Mouse (Mus musculus): Measurements from ENCODE around the gene Myh7. TPM values are rescaled to one million over a fixed set of nuclear protein-coding genes. Genes with fewer than 3 reads are reported as not detected.

Myh7 gene
- polyA plus RNA-seq, 1 experiment from 2014 or later, result 3,662 TPM

DNA sequence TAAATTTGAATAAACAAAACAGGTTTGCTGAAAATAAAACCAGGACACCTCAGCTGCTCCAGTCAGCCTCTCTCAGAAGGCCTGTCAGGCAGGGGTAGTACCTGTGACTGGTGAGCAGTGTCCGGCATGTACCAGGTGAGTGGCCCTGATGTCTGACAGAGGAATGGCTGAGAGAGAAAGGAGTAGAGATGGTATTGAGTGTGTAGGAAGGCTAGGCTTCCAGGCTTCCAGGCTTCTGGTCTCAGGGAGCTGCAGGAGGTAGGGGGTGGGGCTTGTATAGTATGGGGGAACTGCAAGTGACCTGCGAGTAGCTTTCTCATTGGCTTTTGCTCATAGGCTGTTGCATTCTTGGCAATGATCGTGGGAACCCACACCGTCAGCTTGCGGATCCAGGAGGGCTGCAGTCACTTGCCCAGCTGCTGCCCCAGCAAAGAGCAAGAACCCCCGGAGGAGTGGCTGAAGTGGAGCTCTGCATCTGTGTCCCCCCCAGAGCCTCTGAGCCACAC lies 61.7 kb downstream of the Myh7 start, which contains the start of gene Il25:
Gene Il25 (plus strand): TSS at position 51 of the 506 bp plus-strand sequence.
- no peak for ATAC-seq (ENCODE audit: extremely low read depth, insufficient number of reproducible peaks, low FRiP score, low TSS enrichment)
- peaks cover 23% of the 10 kb centered on the region for H3K27me3 ChIP-seq (replicated peaks)
- H3K27ac ChIP-seq (replicated peaks), result no peak within 1 kb of the TSS
- no peak within 1 kb of the TSS for H3K4me2 ChIP-seq
- H3K9ac ChIP-seq, result no peak within 1 kb of the TSS
- no peaks in the 10 kb centered on the region for H3K9me3 ChIP-seq
- no peak within 1 kb of the TSS for H3K4me3 ChIP-seq
- WGBS, result 26% methylated on average over 6 of the region's 6 CpGs
- peaks cover 30% of the 10 kb centered on the region for H3K4me1 ChIP-seq
- no peaks in the 10 kb centered on the region for H3K36me3 ChIP-seq

DNA sequence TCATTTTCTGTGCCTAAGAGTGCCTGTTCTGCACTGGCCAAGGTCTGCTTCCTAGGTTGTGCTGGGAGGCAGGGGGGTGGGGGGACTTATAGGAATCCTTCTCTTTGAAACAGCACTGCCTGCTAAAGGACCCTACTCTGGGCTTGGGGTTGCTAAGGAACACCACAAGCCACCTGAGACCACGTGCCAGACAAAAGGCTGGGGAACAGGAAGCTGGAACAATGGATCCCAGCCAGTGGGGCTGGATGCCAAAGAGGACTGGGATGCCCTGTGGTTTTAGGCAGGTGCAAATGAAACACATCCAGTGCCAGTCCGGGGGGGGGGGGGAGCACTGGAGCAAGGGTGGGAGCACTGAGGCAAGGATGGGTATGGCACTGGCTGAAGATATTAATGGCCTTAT lies 64.0 kb downstream of the Myh7 start:
- Histone ChIP-seq H3K36me3 (no peaks in the 10 kb centered on the region), H3K4me1 (peaks cover 35% of the 10 kb centered on the region), H3K27me3 (replicated peaks) (peaks cover 45% of the 10 kb centered on the region), H3K27ac (replicated peaks) (no peak overlapping the region), H3K4me3 (no peak overlapping the region), H3K4me2 (no peak overlapping the region), H3K9me3 (no peaks in the 10 kb centered on the region), H3K9ac (no peak overlapping the region)
- 33% methylated on average over 2 of the region's 2 CpGs for WGBS
- ATAC-seq (ENCODE audit: extremely low read depth, insufficient number of reproducible peaks, low FRiP score, low TSS enrichment), result no peak

DNA sequence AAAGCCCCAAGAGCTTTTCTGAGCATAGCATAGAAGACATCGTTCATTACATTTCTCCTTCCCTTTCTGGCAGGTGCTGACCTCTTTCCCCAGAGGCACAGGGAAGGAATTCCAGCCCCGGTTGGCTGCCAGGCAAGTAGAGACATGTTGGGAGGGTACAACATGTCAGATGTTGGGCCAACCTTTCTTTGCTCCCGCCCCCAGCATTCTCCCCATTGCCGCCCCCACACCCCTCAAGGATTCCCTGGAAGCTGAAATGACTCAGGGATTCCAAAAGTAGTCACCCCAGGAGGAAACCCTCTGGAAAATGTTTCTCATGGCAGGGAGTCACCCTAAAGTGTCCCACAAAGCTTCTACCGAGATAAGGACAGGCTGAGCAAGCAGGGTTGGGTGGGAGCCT lies 64.6 kb downstream of the Myh7 start:
- Histone ChIP-seq H3K27me3 (replicated peaks) (peaks cover 46% of the 10 kb centered on the region), H3K9ac (no peak overlapping the region), H3K4me2 (no peak overlapping the region), H3K36me3 (no peaks in the 10 kb centered on the region), H3K4me3 (no peak overlapping the region), H3K4me1 (peaks cover 41% of the 10 kb centered on the region), H3K27ac (replicated peaks) (no peak overlapping the region), H3K9me3 (no peaks in the 10 kb centered on the region)
- WGBS, result 50% methylated on average over 5 of the region's 5 CpGs
- ATAC-seq (ENCODE audit: extremely low read depth, insufficient number of reproducible peaks, low FRiP score, low TSS enrichment), result no peak

DNA sequence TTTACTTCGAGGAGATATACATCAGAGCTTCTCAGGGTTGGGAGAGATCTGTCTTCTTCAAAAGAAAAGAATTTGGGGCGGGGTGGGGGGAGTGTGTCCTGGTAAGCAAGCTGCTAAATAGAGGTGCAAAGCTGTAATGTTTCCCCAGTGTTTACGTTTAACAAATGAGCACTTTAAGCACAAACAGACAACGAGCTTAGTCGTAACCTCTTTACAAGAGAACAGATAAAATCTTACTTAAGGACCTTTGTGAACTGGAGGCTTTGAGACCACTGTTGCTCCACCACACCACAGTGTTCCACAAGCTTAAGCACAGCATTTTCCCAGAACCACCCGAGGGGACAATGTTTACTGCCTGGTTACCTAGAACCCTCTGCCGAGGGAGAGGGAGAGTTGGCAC lies 67.1 kb downstream of the Myh7 start:
- peak overlapping the region; percentile 93 for H3K27ac ChIP-seq (replicated peaks)
- peak overlapping the region; percentile 96 for H3K4me2 ChIP-seq
- H3K9ac ChIP-seq, result peak overlapping the region; percentile 91
- H3K4me3 ChIP-seq, result peak overlapping the region; percentile 66
- WGBS, result 37% methylated on average over 7 of the region's 7 CpGs
- H3K27me3 ChIP-seq (replicated peaks), result peaks cover 42% of the 10 kb centered on the region
- no peak for ATAC-seq (ENCODE audit: extremely low read depth, insufficient number of reproducible peaks, low FRiP score, low TSS enrichment)
- H3K9me3 ChIP-seq, result no peaks in the 10 kb centered on the region
- peaks cover 2% of the 10 kb centered on the region; the same call in 1 of the 2 replicates for H3K36me3 ChIP-seq
- peaks cover 48% of the 10 kb centered on the region for H3K4me1 ChIP-seq

DNA sequence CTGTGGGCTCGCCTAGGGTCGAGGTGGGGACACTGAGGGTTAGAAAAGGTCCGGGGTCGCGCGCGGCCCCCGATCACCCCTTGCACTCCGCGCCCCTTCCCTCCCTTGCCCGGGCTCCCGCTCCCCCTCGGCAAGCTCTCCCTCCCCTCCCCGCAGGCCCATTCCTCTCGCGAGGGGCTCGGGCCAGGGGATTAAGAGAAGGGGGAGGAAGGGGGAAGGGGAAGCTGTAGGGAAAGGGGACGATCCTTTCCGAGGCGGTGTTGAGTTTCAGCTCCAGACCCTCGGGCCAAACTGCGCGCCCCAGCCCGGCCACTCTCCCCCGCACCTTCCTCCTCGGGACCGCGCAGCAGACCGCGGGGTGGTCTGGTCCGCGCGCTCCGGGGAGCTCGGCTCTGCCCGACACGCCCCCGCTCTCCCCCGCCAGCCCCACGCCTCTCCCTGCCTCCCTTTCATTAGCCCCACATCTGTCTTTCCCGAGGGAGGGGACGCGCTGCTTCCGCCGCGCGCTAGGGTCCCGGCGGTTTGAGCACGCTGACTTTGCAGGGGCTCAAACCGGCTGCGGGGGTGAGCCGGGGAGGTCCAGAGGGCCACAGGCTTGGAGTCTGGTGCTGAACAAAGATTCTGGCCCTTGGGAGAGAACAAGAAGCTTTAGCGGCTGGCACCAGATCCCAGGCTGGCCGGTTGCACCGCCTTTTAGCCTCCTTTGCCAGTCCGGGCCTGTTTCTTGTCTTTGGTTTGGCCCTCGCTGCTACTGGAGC lies 67.8 kb downstream of the Myh7 start:
- Histone ChIP-seq H3K36me3 (peaks cover 9% of the 10 kb centered on the region), H3K4me2 (peak overlapping the region; percentile 96), H3K27ac (replicated peaks) (peak overlapping the region; percentile 93), H3K9me3 (no peaks in the 10 kb centered on the region; the same call in 1 of the 2 replicates), H3K4me3 (peak overlapping the region; percentile 66), H3K4me1 (peaks cover 48% of the 10 kb centered on the region), H3K27me3 (replicated peaks) (peaks cover 42% of the 10 kb centered on the region), H3K9ac (peak overlapping the region; percentile 91)
- ATAC-seq (ENCODE audit: extremely low read depth, insufficient number of reproducible peaks, low FRiP score, low TSS enrichment), result peak; percentile 52; the same call in 1 of the 2 replicates
- WGBS, result under 1% methylated on average over 46 of the region's 58 CpGs

DNA sequence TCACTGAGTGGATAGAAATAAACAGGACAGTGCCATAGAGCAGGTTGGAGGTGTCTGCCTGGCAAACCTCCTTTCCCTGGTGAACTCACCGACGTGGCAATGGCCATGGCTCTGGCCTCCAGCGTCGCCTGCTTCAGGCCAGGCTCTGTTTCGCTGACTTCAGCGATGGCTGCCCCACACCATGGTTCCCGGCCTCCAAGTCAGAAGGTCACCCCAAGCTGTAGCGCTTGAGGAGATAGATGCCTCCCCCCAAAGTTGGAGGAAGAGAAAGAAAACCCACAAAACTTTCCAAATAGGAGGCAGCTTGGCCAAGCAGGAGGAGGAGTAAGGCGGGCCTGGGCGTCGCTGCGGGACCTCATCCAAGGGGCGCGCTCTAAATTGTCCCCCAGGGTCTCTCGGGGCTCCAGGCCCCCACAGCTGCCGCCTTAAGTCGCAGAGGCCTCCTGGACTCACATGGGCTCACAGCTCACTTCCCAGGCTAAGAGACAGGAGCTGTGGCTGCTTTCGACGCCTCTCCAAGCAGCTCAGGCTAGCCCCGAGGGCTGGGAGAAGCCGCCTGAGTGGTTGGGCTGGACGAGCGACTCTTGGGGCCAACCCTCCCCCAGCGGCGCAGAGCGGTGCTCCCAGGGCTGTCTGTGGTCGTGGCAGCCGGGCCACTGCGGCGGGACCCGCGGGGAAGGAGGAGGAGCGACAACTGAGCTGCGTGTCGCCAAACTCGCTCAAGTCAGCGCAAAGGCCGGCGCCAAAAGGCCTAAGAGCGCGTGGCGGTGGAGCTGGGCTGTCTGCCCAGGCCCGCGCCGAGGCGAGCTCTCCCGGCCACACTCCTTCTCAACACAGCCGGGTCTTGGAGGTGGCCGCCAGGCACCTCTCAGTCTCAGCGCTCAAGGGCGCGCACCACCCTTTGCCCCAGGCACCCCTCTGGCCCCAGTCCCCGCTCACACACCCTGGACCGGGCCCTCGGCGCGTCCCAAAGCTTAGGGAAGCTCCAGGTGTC lies 68.8 kb downstream of the Myh7 start, which contains the start of gene Efs:
Gene Efs (minus strand): TSS at position 778 of the 994 bp plus-strand sequence.
- H3K27me3 ChIP-seq (replicated peaks), result peaks cover 42% of the 10 kb centered on the region
- peaks cover 19% of the 10 kb centered on the region for H3K36me3 ChIP-seq
- 4% methylated on average over 57 of the region's 57 CpGs for WGBS
- no peaks in the 10 kb centered on the region; the same call in 1 of the 2 replicates for H3K9me3 ChIP-seq
- H3K4me1 ChIP-seq, result peaks cover 48% of the 10 kb centered on the region
- H3K4me3 ChIP-seq, result peak within 1 kb of the TSS; percentile 66
- peak; percentile 39 for ATAC-seq (ENCODE audit: extremely low read depth, insufficient number of reproducible peaks, low FRiP score, low TSS enrichment)
- peak within 1 kb of the TSS; percentile 91 for H3K9ac ChIP-seq
- peak within 1 kb of the TSS; percentile 93 for H3K27ac ChIP-seq (replicated peaks)
- H3K4me2 ChIP-seq, result peak within 1 kb of the TSS; percentile 96

DNA sequence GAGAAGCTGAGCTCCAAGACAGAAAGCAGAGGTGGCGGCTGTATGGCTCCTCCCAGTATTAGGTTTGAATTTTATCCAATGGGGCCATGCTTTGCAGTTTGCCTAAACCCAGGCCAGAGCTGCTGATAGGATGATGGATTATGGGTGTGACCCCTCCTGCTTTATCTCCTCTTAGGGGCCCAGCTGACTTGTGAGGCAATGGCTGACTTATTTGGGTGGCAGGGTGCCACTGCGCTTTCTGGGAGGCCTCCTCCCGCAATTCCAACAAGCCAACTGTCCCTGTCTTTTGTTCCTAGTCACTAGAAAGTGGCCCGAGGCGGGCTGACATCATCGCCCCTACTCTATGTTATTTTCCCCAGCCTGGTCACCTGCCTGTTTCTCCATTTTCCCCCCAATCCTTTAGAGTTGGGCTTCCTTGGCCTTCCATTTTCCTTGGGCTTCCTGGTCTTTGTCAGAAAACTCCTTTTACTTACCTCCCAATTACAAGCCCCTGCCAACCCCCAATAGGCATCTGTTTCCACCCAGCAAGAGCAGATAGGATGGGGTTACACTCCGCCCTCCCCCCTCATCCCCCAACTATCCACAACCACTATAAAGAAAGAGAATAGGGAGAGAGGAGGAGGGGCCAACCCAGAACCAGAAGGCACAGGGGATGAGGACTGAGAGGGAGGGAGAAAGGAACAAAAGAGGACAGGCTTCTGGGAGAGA lies 69.6 kb downstream of the Myh7 start:
- H3K27ac ChIP-seq (replicated peaks), result peak overlapping the region; percentile 93
- WGBS, result 26% methylated on average over 7 of the region's 7 CpGs

More for the DNA sequence above, 69.6 kb downstream of the Myh7 start:
- H3K4me3 ChIP-seq, result peak overlapping the region; percentile 66
- peaks cover 42% of the 10 kb centered on the region for H3K27me3 ChIP-seq (replicated peaks)
- peak; percentile 33; the same call in 1 of the 2 replicates for ATAC-seq (ENCODE audit: extremely low read depth, insufficient number of reproducible peaks, low FRiP score, low TSS enrichment)
- H3K4me2 ChIP-seq, result peak overlapping the region; percentile 96
- H3K36me3 ChIP-seq, result peaks cover 27% of the 10 kb centered on the region
- H3K9ac ChIP-seq, result peak overlapping the region; percentile 91
- H3K9me3 ChIP-seq, result no peaks in the 10 kb centered on the region; the same call in 1 of the 2 replicates
- H3K4me1 ChIP-seq, result peaks cover 44% of the 10 kb centered on the region

MicroRNAs encoded within 50 kb of the gene (microRNA counts, 519-probe panel; counts per million panel counts)
- 7,310 counts per million, percentile 99 among the panel's probes with 10 or more counts for microRNA mmu-miR-208a
- 7,980 counts per million, percentile 100 among the panel's probes with 10 or more counts for microRNA mmu-miR-208b

Small RNA genes within 50 kb of the gene (microRNA-seq; reads per million reads assigned to microRNA genes)
- gene Mir208a (8,839 reads per million, percentile 94 among the genes with 10 or more reads in this experiment), gene Mir208b (54,411 reads per million, percentile 99 among the genes with 10 or more reads in this experiment)

Other genes with a start within 250 kb of the Myh7 start
- 3.4 and 4.0 TPM in 2 replicates for gene Slc7a8, start 212.7 kb downstream of the Myh7 start, polyA plus RNA-seq (2015; fragmentation: Nextera tagmentation; extraction: Ambion mirVana)
- not detected in 2 replicates for gene Rnf212b, start 180.5 kb downstream of the Myh7 start, polyA plus RNA-seq (2015; fragmentation: Nextera tagmentation; extraction: Ambion mirVana)
- gene Homez, start 123.7 kb downstream of the Myh7 start, polyA plus RNA-seq (2015; fragmentation: Nextera tagmentation; extraction: Ambion mirVana), result 5.3 and 8.0 TPM in 2 replicates
- gene Ppp1r3e, start 117.1 kb downstream of the Myh7 start, polyA plus RNA-seq (2015; fragmentation: Nextera tagmentation; extraction: Ambion mirVana), result 1.1 and 1.7 TPM in 2 replicates
- gene Bcl2l2, start 111.2 kb downstream of the Myh7 start, polyA plus RNA-seq (2015; fragmentation: Nextera tagmentation; extraction: Ambion mirVana), result 2.5 and 2.6 TPM in 2 replicates
- gene Gm20521, start 111.2 kb downstream of the Myh7 start, polyA plus RNA-seq (2015; fragmentation: Nextera tagmentation; extraction: Ambion mirVana), result not detected in 2 replicates
- gene Pabpn1, start 102.1 kb downstream of the Myh7 start, polyA plus RNA-seq (2015; fragmentation: Nextera tagmentation; extraction: Ambion mirVana), result 72.3 and 74.0 TPM in 2 replicates
- 33.9 and 37.4 TPM in 2 replicates for gene Slc22a17, start 81.5 kb downstream of the Myh7 start, polyA plus RNA-seq (2015; fragmentation: Nextera tagmentation; extraction: Ambion mirVana)
- gene Efs, start 68.5 kb downstream of the Myh7 start, polyA plus RNA-seq (2015; fragmentation: Nextera tagmentation; extraction: Ambion mirVana), result 13.3 and 13.9 TPM in 2 replicates
- not detected in 2 replicates for gene Il25, start 61.9 kb downstream of the Myh7 start, polyA plus RNA-seq (2015; fragmentation: Nextera tagmentation; extraction: Ambion mirVana)
- gene Cmtm5, start 58.4 kb downstream of the Myh7 start, polyA plus RNA-seq (2015; fragmentation: Nextera tagmentation; extraction: Ambion mirVana), result 0.49 and 0.98 TPM in 2 replicates
- gene Myh6, start 27.7 kb downstream of the Myh7 start, polyA plus RNA-seq (2015; fragmentation: Nextera tagmentation; extraction: Ambion mirVana), result 1,796 and 1,858 TPM in 2 replicates
- gene Gm17428, start 17.7 kb downstream of the Myh7 start, polyA plus RNA-seq (2015; fragmentation: Nextera tagmentation; extraction: Ambion mirVana), result not detected in 2 replicates
- gene Ngdn, start 20.8 kb upstream of the Myh7 start, polyA plus RNA-seq (2015; fragmentation: Nextera tagmentation; extraction: Ambion mirVana), result 56.8 and 58.2 TPM in 2 replicates
- gene Zfhx2, start 97.7 kb upstream of the Myh7 start, polyA plus RNA-seq (2015; fragmentation: Nextera tagmentation; extraction: Ambion mirVana), result 3.0 and 3.2 TPM in 2 replicates
- 13.8 and 15.9 TPM in 2 replicates for gene Thtpa, start 100.2 kb upstream of the Myh7 start, polyA plus RNA-seq (2015; fragmentation: Nextera tagmentation; extraction: Ambion mirVana)
- gene Ap1g2, start 112.0 kb upstream of the Myh7 start, polyA plus RNA-seq (2015; fragmentation: Nextera tagmentation; extraction: Ambion mirVana), result 7.4 and 7.9 TPM in 2 replicates
- 0.31 and 0.32 TPM in 2 replicates for gene Jph4, start 122.3 kb upstream of the Myh7 start, polyA plus RNA-seq (2015; fragmentation: Nextera tagmentation; extraction: Ambion mirVana)
- gene Dhrs2, start 227.4 kb upstream of the Myh7 start, polyA plus RNA-seq (2015; fragmentation: Nextera tagmentation; extraction: Ambion mirVana), result not detected in 2 replicates